Mouse (Mus musculus) heart, postnatal 4 days (tissue): ENCODE data around the gene Olfr493. TPM values are rescaled to one million over a fixed set of nuclear protein-coding genes. Genes with fewer than 3 reads are reported as not detected.

Experiments
- DNase-seq: peaks from one replicate; pipeline ENCODE4 v3.0.0; 2021
- total RNA-seq, 2 experiments: library from RNA; stranded (reverse); gene quantifications; 2 replicates each; pipeline ENCODE4 v1.2.3; 2021

The Olfr493 gene
- not detected for total RNA-seq

DNA sequence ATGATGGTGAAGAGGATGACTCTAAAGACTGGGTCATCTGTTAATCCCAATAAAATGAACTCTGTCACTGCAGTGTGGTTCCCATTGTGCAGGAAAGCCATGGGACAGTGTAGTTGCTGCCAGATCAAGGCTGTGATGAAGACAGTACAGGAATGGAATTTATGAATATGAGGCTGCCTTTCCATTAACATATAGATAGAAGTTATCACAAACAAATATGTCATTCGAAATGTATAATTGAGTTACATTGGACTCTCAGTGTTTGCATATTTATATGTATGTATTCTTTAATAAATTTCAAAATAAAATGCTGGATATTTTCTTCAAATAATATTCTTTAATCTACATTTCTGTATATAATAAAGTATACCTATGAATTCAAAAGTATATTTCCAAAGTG lies at the start of gene Olfr493:
Gene Olfr493 (minus strand): TSS at position 101 of the 400 bp plus-strand sequence.
- no peak for DNase-seq

DNA sequence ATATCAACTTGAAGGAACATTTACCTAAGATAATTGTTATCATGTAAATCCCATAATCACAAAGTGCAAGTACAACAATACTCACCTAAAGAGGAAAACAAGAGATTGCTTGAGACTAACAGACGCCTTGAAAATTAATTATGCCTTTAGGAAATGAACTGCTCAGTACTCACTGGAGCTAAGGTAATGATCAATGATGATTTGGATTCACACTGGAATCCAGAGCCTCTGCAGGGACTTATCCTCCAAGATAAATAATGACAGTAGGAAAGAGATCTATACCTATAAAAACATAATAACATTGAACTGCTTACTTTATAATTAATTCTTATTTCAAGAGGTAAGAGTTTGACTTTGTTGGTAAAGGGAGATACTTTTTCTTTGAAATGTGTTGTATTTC lies 46.1 kb upstream of the Olfr493 start, which contains the start of gene Olfr495:
Gene Olfr495 (plus strand): TSS at position 301 of the 400 bp plus-strand sequence.
- no peak for DNase-seq

- DNase-seq = no peak
Measured at GRCm38 (mm10) chr7:108365035-108365434, 18.3 kb upstream of the Olfr493 start, which contains the start of gene Olfr494. Gene Olfr494, plus strand, starts transcription at chr7:108365335.

- DNase-seq = no peak
Measured at GRCm38 (mm10) chr7:108323574-108323973, 23.2 kb downstream of the Olfr493 start, which contains the start of gene Olfr492. Gene Olfr492, minus strand, starts transcription at chr7:108323674.

DNA sequence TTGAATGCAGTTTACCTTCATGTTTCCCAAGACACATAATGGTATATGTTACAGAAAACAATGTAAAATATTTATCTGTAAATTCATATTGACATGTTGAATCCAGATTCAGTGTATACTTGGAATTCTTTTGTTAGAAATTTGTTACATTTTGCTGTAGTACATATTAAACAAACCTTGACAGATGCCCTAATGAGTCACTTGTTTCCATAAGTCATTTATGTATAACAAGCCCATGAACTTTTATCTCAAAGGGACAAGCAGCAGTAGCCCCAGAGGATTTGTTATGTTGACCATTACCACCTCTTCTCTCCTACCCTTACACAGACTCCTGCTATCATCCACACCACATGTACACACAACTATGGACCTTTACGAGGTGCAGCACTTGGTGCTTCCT lies 33.6 kb downstream of the Olfr493 start, which contains the start of gene Olfr491:
Gene Olfr491 (plus strand): TSS at position 301 of the 400 bp plus-strand sequence.
- DNase-seq = no peak

Other genes starting within 250 kb of the Olfr493 start
- gene Olfr482, start 249.4 kb downstream of the Olfr493 start, total RNA-seq = under 1 TPM; 0.67 to 0.83 TPM
- gene Olfr483, start 246.1 kb downstream of the Olfr493 start, total RNA-seq = not detected
- not detected for gene Olfr484, start 219.5 kb downstream of the Olfr493 start, total RNA-seq
- not detected for gene Olfr485, start 187.1 kb downstream of the Olfr493 start, total RNA-seq
- gene Olfr486, start 174.2 kb downstream of the Olfr493 start, total RNA-seq = not detected
- not detected for gene Olfr487, start 132.3 kb downstream of the Olfr493 start, total RNA-seq
- gene Olfr488, start 88.6 kb downstream of the Olfr493 start, total RNA-seq = not detected
- not detected for gene Olfr490, start 58.0 kb downstream of the Olfr493 start, total RNA-seq
- not detected for gene Olfr491, start 33.5 kb downstream of the Olfr493 start, total RNA-seq
- not detected for gene Olfr492, start 23.3 kb downstream of the Olfr493 start, total RNA-seq
- not detected for gene Olfr494, start 18.4 kb upstream of the Olfr493 start, total RNA-seq
- not detected for gene Olfr495, start 46.2 kb upstream of the Olfr493 start, total RNA-seq
- not detected for gene Olfr497, start 73.4 kb upstream of the Olfr493 start, total RNA-seq
- not detected for gene Olfr498, start 118.3 kb upstream of the Olfr493 start, total RNA-seq
- not detected for gene Olfr502, start 178.1 kb upstream of the Olfr493 start, total RNA-seq
- gene Olfr503, start 197.5 kb upstream of the Olfr493 start, total RNA-seq = not detected
- gene Olfr504, start 218.8 kb upstream of the Olfr493 start, total RNA-seq = not detected